Mouse (Mus musculus) kidney, postnatal 0 days (tissue): ENCODE data around the gene Irf5. TPM values are rescaled to one million over a fixed set of nuclear protein-coding genes. Genes with fewer than 3 reads are reported as not detected.

Source experiments
- ATAC-seq: fragments of 200-750 bp; cut with Nextera tagmentation; replicated peaks from 2 replicates; pipeline ENCODE4 v1.8.0; 2017; ENCODE audit warnings: low read depth, moderate number of reproducible peaks, moderate TSS enrichment, moderate library complexity; ENCODE audit not compliant: low FRiP score
- DNase-seq: peaks from one replicate; pipeline ENCODE4 v3.0.0-alpha.2; 2016; ENCODE audit warnings: low spot score
- H3K27ac ChIP-seq: fragments of 300-500 bp; sonication (generic); 2 replicates; pipeline ENCODE4 v1.5.1; 2014; ENCODE audit warnings: mild to moderate bottlenecking
- H3K27me3 ChIP-seq: fragments of 300-500 bp; sonication (generic); 2 replicates; pipeline ENCODE4 v1.6.1; 2014; ENCODE audit warnings: low read length, mixed read lengths; ENCODE audit not compliant: insufficient read depth
- H3K36me3 ChIP-seq: fragments of 300-500 bp; sonication (generic); 2 replicates; pipeline ENCODE4 v1.6.1; 2014; ENCODE audit warnings: low read length, mixed read lengths; ENCODE audit not compliant: insufficient read depth
- H3K4me1 ChIP-seq: fragments of 300-500 bp; sonication (generic); replicated peaks from 2 replicates; pipeline ENCODE4 v1.6.1; 2014; ENCODE audit warnings: antibody characterized with exemption, low read length, mixed read lengths; ENCODE audit not compliant: insufficient read depth
- H3K4me2 ChIP-seq: fragments of 300-500 bp; sonication (generic); 2 replicates; pipeline ENCODE4 v1.6.1; 2014; ENCODE audit warnings: mild to moderate bottlenecking, low read length, moderate library complexity, mixed read lengths
- H3K4me3 ChIP-seq: fragments of 300-500 bp; sonication (generic); replicated peaks from 2 replicates; pipeline ENCODE4 v1.5.1; 2014; ENCODE audit warnings: low read depth, low read length
- H3K9ac ChIP-seq: fragments of 300-500 bp; sonication (generic); 2 replicates; pipeline ENCODE4 v1.6.1; 2014; ENCODE audit warnings: low read depth, low read length
- H3K9me3 ChIP-seq: fragments of 300-500 bp; sonication (generic); replicated peaks from 2 replicates; pipeline ENCODE4 v1.6.1; 2016; ENCODE audit warnings: low read length, inconsistent platforms, mixed read lengths
- CTCF ChIP-seq: IDR thresholded peaks from 2 replicates; pipeline ENCODE4 v1.5.1; 2016; ENCODE audit warnings: antibody characterized with exemption, low read depth, mild to moderate bottlenecking, moderate library complexity
- WGBS: fragments of 180-500 bp; shearing (Covaris S2); extraction: QIAGEN DNeasy Blood & Tissue Kit; methylation state at CpG from one replicate; pipeline ENCODE4 v1.1.7; 2014; 5-methylcytosine and 5-hydroxymethylcytosine counted together
- polyA plus RNA-seq: library from polyadenylated mRNA; unstranded; fragments of >200 nt; fragmentation: Nextera tagmentation; extraction: Ambion mirVana; gene quantifications from 2 replicates; pipeline ENCODE4 v1.2.1, GENCODE M21; 2015

The Irf5 gene
- polyA plus RNA-seq, 1 experiment from 2014 or later: 3.7 TPM

DNA sequence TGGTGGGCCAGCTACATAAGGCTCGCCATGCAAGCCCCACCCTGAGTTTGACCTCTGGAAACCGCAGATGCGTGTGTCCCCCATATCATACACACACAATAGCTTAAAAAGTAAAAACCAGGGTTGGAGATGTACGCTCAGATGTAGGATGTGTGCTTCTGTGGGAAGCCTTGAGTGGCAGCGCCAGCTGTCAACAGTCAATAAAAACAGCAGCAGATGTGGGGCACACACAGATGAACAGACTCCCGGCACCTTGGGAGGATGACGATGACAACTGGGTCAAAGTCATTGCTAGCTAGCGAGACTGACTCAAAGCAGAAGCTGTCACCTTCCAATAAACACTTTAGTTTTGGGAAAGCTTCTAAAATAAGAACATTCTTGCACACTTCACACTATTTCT lies 13.1 kb downstream of the Irf5 start:
- no peaks in the 10 kb centered on the region for H3K9me3 ChIP-seq
- H3K27ac ChIP-seq: no peak overlapping the region
- DNase-seq: no peak
- peaks cover 25% of the 10 kb centered on the region for H3K36me3 ChIP-seq
- TF ChIP-seq CTCF: no peak
- H3K4me1 ChIP-seq: peaks cover 6% of the 10 kb centered on the region
- no peak overlapping the region for H3K4me3 ChIP-seq
- no peak overlapping the region for H3K9ac ChIP-seq
- no peak overlapping the region for H3K4me2 ChIP-seq
- no peaks in the 10 kb centered on the region for H3K27me3 ChIP-seq
- 87% methylated on average over 8 of the region's 8 CpGs for WGBS
- ATAC-seq: no peak

DNA sequence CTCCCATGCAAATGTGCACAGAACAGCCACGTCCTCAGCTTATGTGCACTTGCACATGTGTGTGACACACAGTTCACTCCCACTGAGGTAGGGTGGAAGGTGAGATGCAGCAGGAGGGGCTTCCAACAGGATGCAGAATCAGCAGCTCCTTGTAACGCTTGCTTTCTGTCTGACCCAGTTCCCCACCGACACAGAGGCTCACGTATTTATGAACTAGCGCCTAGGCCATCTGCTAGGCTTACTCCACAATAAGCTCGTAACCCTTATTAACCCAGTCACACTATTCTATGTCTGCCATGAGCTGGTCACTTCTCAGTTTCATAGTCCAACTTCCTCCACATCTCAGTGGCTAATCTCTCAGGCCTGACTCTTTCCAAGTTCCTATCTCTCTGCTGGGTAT lies 13.8 kb downstream of the Irf5 start:
- ATAC-seq (no peak), DNase-seq (no peak)
- Histone ChIP-seq H3K9me3 (no peaks in the 10 kb centered on the region), H3K4me1 (peaks cover 5% of the 10 kb centered on the region), H3K4me2 (no peak overlapping the region), H3K36me3 (peaks cover 27% of the 10 kb centered on the region), H3K27ac (no peak overlapping the region), H3K9ac (no peak overlapping the region), H3K4me3 (no peak overlapping the region), H3K27me3 (no peaks in the 10 kb centered on the region)
- 65% methylated on average over 6 of the region's 6 CpGs for WGBS
- TF ChIP-seq CTCF: no peak

DNA sequence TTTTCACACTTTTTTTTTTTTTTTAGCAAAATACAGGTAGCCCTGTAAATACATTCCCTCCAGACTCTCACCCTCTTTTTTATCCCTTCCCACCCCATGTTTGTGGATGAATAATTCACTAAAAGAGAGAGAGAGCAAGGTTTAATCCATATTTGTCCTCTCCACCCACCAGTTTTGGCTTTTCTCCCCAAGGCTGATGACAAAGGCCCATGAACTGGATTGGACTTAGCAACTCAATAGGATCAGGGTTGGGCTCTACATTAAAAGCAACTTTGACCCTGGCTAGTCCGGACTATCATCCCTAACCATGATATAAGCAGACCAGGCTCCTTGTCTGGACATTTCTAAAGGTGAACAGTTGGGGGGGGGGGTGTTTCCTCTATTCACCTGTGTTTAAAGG lies 14.5 kb downstream of the Irf5 start:
- no peak for DNase-seq
- WGBS: 83% methylated on average over 1 of the region's 1 CpGs
- no peak for ATAC-seq
- H3K9me3 ChIP-seq: no peaks in the 10 kb centered on the region
- no peak overlapping the region for H3K4me2 ChIP-seq
- H3K9ac ChIP-seq: no peak overlapping the region
- peaks cover 34% of the 10 kb centered on the region for H3K36me3 ChIP-seq
- no peaks in the 10 kb centered on the region for H3K4me1 ChIP-seq
- H3K27me3 ChIP-seq: no peaks in the 10 kb centered on the region
- no peak overlapping the region for H3K27ac ChIP-seq
- no peak for TF ChIP-seq CTCF
- no peak overlapping the region for H3K4me3 ChIP-seq

DNA sequence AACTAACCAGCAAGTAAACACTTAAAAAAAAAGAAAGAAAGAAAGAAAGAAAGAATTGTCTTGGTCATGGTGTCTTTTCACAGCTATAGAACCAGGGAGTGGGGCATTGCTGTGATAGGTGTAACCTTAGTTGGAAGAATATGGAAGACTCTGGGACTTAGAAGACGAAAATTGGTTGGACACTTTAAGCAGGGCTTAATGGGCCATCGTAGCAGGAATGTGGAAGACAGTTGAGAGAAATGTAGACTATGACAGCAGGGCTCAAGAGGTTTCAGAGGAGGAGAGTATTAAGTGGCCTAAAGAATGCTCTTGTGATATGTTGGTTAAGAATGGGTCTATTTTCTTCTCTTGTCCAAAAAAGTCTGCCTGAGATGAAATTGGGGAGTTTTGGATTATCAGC lies 19.2 kb downstream of the Irf5 start:
- TF ChIP-seq CTCF: no peak
- Histone ChIP-seq H3K36me3 (peaks cover 59% of the 10 kb centered on the region), H3K9ac (no peak overlapping the region), H3K27me3 (no peaks in the 10 kb centered on the region), H3K4me3 (no peak overlapping the region), H3K4me2 (no peak overlapping the region), H3K4me1 (no peaks in the 10 kb centered on the region), H3K27ac (no peak overlapping the region), H3K9me3 (no peaks in the 10 kb centered on the region)
- DNase-seq (no peak), ATAC-seq (no peak)
- 97% methylated on average over 2 of the region's 2 CpGs for WGBS

DNA sequence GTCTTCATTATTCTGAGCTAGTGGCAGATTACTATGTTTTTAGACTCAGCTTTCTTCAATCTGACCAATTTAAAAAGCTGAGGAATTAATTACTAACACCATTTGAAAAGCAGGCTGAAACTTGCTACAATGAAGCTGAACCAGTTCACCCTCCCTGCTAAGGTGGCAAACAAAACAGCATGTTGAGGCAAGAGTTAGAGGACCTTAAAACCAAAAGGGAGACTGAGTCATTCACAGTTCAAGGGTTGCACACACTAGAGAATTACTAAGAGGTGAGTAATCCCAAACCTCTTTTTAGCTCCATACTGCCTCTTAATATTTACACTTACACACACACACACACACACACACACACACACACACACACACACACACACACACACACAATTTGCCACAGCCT lies 21.2 kb downstream of the Irf5 start:
- no peak for TF ChIP-seq CTCF
- no peaks in the 10 kb centered on the region for H3K4me1 ChIP-seq
- no peak overlapping the region for H3K4me3 ChIP-seq
- H3K36me3 ChIP-seq: peaks cover 59% of the 10 kb centered on the region
- no peak overlapping the region for H3K27ac ChIP-seq
- ATAC-seq (no peak), DNase-seq (no peak)
- H3K27me3 ChIP-seq: no peaks in the 10 kb centered on the region
- no peak overlapping the region for H3K4me2 ChIP-seq
- H3K9ac ChIP-seq: no peak overlapping the region
- no peaks in the 10 kb centered on the region for H3K9me3 ChIP-seq

DNA sequence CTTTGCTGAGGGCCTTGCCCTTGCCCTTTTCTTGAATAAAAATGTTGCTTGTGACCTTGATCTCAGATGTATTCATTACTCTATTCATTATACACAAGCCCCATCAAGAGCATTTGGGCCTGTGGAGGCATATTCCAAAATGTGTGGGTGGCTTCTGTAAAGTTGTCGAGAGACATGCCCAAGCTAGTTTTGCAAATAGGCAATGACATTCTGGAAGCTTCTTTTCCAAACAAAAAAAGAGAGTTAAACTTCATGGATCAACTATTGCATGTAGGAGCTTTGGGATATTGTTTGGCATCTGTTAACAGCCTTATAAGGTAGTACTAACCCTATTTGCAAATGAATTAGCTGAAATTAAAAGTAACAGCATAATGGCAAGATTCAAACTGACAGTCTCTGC lies 21.7 kb downstream of the Irf5 start:
- Histone ChIP-seq H3K4me3 (no peak overlapping the region), H3K9ac (no peak overlapping the region), H3K27me3 (no peaks in the 10 kb centered on the region), H3K9me3 (no peaks in the 10 kb centered on the region), H3K4me2 (no peak overlapping the region), H3K27ac (no peak overlapping the region), H3K4me1 (no peaks in the 10 kb centered on the region), H3K36me3 (peaks cover 54% of the 10 kb centered on the region)
- 98% methylated on average over 1 of the region's 1 CpGs for WGBS
- DNase-seq: no peak
- TF ChIP-seq CTCF: no peak
- ATAC-seq: no peak

DNA sequence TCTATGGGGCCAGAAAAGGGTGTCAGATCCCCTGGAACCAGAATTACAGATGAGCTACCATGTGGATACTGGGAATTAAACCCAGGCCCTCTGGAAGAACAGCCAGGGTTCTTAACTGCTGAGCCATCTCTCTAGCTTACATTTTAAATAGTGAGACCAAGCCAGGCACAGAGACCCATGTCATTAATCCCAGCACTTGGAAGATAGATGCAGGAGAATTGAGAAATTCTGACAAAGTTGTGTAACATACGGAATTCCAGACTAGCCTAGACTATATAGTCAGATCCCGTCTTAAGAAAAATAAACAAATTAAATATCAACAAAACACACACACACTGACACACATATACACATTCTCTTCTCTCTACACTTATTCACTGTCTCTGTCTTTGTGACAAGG lies 26.1 kb downstream of the Irf5 start:
- Histone ChIP-seq H3K9ac (no peak overlapping the region), H3K4me2 (no peak overlapping the region), H3K4me3 (no peak overlapping the region), H3K36me3 (peaks cover 61% of the 10 kb centered on the region), H3K9me3 (no peaks in the 10 kb centered on the region), H3K27ac (no peak overlapping the region), H3K4me1 (no peaks in the 10 kb centered on the region), H3K27me3 (no peaks in the 10 kb centered on the region)
- WGBS: 91% methylated on average over 2 of the region's 2 CpGs
- no peak for DNase-seq
- no peak for TF ChIP-seq CTCF
- ATAC-seq: no peak
